Mouse (Mus musculus) stomach, embryonic 14.5 days (tissue): ENCODE results near the gene Syt2. TPM values are rescaled to one million over a fixed set of nuclear protein-coding genes. Genes with fewer than 3 reads are reported as not detected.

Experiments
- ATAC-seq: fragments of 200-750 bp; cut with Nextera tagmentation; 2 replicates; pipeline ENCODE4 v1.8.0; 2017; ENCODE audit warnings: low read depth, moderate TSS enrichment; ENCODE audit not compliant: insufficient number of reproducible peaks, insufficient read depth, low FRiP score
- H3K27ac ChIP-seq: fragments of 300-500 bp; sonication (generic); 2 replicates; pipeline ENCODE4 v1.5.1; 2014; ENCODE audit warnings: mild to moderate bottlenecking, low read length, moderate library complexity, mixed read lengths
- H3K27me3 ChIP-seq: fragments of 300-500 bp; sonication (generic); 2 replicates; pipeline ENCODE4 v1.6.1; 2014; ENCODE audit warnings: low read length, control low read depth, mixed read lengths; ENCODE audit not compliant: control insufficient read depth, insufficient read depth
- H3K36me3 ChIP-seq: fragments of 300-500 bp; sonication (generic); 2 replicates; pipeline ENCODE4 v1.6.1; 2014; ENCODE audit warnings: mild to moderate bottlenecking, control low read depth, low read length, moderate library complexity, mixed read lengths; ENCODE audit not compliant: control insufficient read depth, insufficient read depth
- H3K4me1 ChIP-seq: fragments of 300-500 bp; sonication (generic); 2 replicates; pipeline ENCODE4 v1.6.1; 2014; ENCODE audit warnings: low read length, control low read depth, mixed read lengths; ENCODE audit not compliant: control insufficient read depth, insufficient read depth
- H3K4me2 ChIP-seq: fragments of 300-500 bp; sonication (generic); replicated peaks from 2 replicates; pipeline ENCODE4 v1.6.1; 2014; ENCODE audit warnings: low read depth, low read length, control low read depth
- H3K4me3 ChIP-seq: fragments of 300-500 bp; sonication (generic); 2 replicates; pipeline ENCODE4 v1.5.1; 2014; ENCODE audit warnings: low read depth, low read length, control low read depth
- H3K9ac ChIP-seq: fragments of 300-500 bp; sonication (generic); replicated peaks from 2 replicates; pipeline ENCODE4 v1.6.1; 2014; ENCODE audit warnings: low read depth, mild to moderate bottlenecking, control low read depth, low read length, moderate library complexity, mixed read lengths
- H3K9me3 ChIP-seq: fragments of 300-500 bp; sonication (generic); 2 replicates; pipeline ENCODE4 v1.6.1; 2016; ENCODE audit warnings: low read depth, low read length, control low read depth; ENCODE audit not compliant: control insufficient read depth
- WGBS: fragments of 180-500 bp; shearing (Covaris S2); extraction: QIAGEN DNeasy Blood & Tissue Kit; methylation state at CpG from one replicate; pipeline ENCODE4 v1.1.7; 2014; 5-methylcytosine and 5-hydroxymethylcytosine counted together
- polyA plus RNA-seq: library from polyadenylated mRNA; unstranded; fragments of >200 nt; fragmentation: Nextera tagmentation; extraction: Ambion mirVana; gene quantifications from 2 replicates; pipeline ENCODE4 v1.2.1, GENCODE M21; 2014

Syt2 gene
- 3.4 and 3.8 TPM in 2 replicates for polyA plus RNA-seq

GRCm38 (mm10) chr1:134646261-134646962, at the start of gene Syt2:
Syt2 (plus strand) TSS chr1:134646677.
- Histone ChIP-seq H3K9me3 (no peaks in the 10 kb centered on the region), H3K9ac (peak within 1 kb of the TSS; percentile 41), H3K4me1 (peaks cover 14% of the 10 kb centered on the region), H3K36me3 (no peaks in the 10 kb centered on the region), H3K4me3 (peak within 1 kb of the TSS; percentile 52), H3K27ac (no peak within 1 kb of the TSS), H3K27me3 (peaks cover 24% of the 10 kb centered on the region), H3K4me2 (peak within 1 kb of the TSS; percentile 85)
- peak; percentile 43; the same call in 1 of the 2 replicates for ATAC-seq
- under 1% methylated on average over 50 of the region's 63 CpGs for WGBS

GRCm38 (mm10) chr1:134597339-134598054, 49.0 kb upstream of the Syt2 start:
- WGBS, result 85% methylated on average over 9 of the region's 9 CpGs
- peaks cover 74% of the 10 kb centered on the region for H3K36me3 ChIP-seq

GRCm38 (mm10) chr1:134604086-134604485, 42.4 kb upstream of the Syt2 start:
- no peaks in the 10 kb centered on the region for H3K9me3 ChIP-seq
- H3K4me1 ChIP-seq, result peaks cover 4% of the 10 kb centered on the region; the same call in 1 of the 2 replicates
- 94% methylated on average over 2 of the region's 2 CpGs for WGBS
- no peak overlapping the region for H3K9ac ChIP-seq
- no peak overlapping the region for H3K4me3 ChIP-seq
- no peak overlapping the region for H3K4me2 ChIP-seq
- ATAC-seq, result no peak
- no peaks in the 10 kb centered on the region for H3K27me3 ChIP-seq
- no peak overlapping the region for H3K27ac ChIP-seq
- H3K36me3 ChIP-seq, result peaks cover 71% of the 10 kb centered on the region

More at GRCm38 (mm10) chr1:134597339-134598054, 49.0 kb upstream of the Syt2 start:
- Histone ChIP-seq H3K9ac (no peak overlapping the region), H3K4me1 (no peaks in the 10 kb centered on the region), H3K27me3 (no peaks in the 10 kb centered on the region), H3K4me2 (no peak overlapping the region), H3K4me3 (no peak overlapping the region), H3K9me3 (no peaks in the 10 kb centered on the region), H3K27ac (no peak overlapping the region)
- ATAC-seq, result no peak

GRCm38 (mm10) chr1:134605670-134606069, 40.8 kb upstream of the Syt2 start:
- WGBS, result 49% methylated on average over 8 of the region's 8 CpGs
- Histone ChIP-seq H3K27me3 (no peaks in the 10 kb centered on the region), H3K9ac (no peak overlapping the region), H3K4me3 (no peak overlapping the region), H3K27ac (no peak overlapping the region; the same call in 1 of the 2 replicates), H3K9me3 (no peaks in the 10 kb centered on the region), H3K36me3 (peaks cover 66% of the 10 kb centered on the region), H3K4me2 (no peak overlapping the region), H3K4me1 (peaks cover 4% of the 10 kb centered on the region; the same call in 1 of the 2 replicates)
- no peak for ATAC-seq

GRCm38 (mm10) chr1:134606381-134606780, 40.1 kb upstream of the Syt2 start:
- no peak for ATAC-seq
- 83% methylated on average over 2 of the region's 2 CpGs for WGBS
- peaks cover 66% of the 10 kb centered on the region for H3K36me3 ChIP-seq

GRCm38 (mm10) chr1:134607279-134607678, 39.2 kb upstream of the Syt2 start:
- Histone ChIP-seq H3K4me3 (no peak overlapping the region), H3K9ac (no peak overlapping the region), H3K9me3 (no peaks in the 10 kb centered on the region), H3K27me3 (no peaks in the 10 kb centered on the region), H3K4me2 (no peak overlapping the region), H3K4me1 (peaks cover 4% of the 10 kb centered on the region; the same call in 1 of the 2 replicates), H3K27ac (no peak overlapping the region), H3K36me3 (peaks cover 64% of the 10 kb centered on the region)
- no peak for ATAC-seq
- WGBS, result 84% methylated on average over 1 of the region's 1 CpGs

More at GRCm38 (mm10) chr1:134606381-134606780, 40.1 kb upstream of the Syt2 start:
- no peak overlapping the region for H3K9ac ChIP-seq
- H3K4me3 ChIP-seq, result no peak overlapping the region
- peaks cover 4% of the 10 kb centered on the region; the same call in 1 of the 2 replicates for H3K4me1 ChIP-seq
- H3K27me3 ChIP-seq, result no peaks in the 10 kb centered on the region
- no peaks in the 10 kb centered on the region for H3K9me3 ChIP-seq
- no peak overlapping the region for H3K27ac ChIP-seq
- H3K4me2 ChIP-seq, result no peak overlapping the region

GRCm38 (mm10) chr1:134609172-134609571, 37.3 kb upstream of the Syt2 start:
- Histone ChIP-seq H3K9me3 (no peaks in the 10 kb centered on the region), H3K36me3 (peaks cover 71% of the 10 kb centered on the region), H3K9ac (no peak overlapping the region), H3K4me3 (no peak overlapping the region), H3K4me1 (peaks cover 4% of the 10 kb centered on the region; the same call in 1 of the 2 replicates), H3K27ac (peak overlapping the region; percentile 52), H3K27me3 (no peaks in the 10 kb centered on the region), H3K4me2 (no peak overlapping the region)
- no peak for ATAC-seq
- 42% methylated on average over 4 of the region's 4 CpGs for WGBS

GRCm38 (mm10) chr1:134614554-134614953, 31.9 kb upstream of the Syt2 start:
- Histone ChIP-seq H3K4me2 (no peak overlapping the region), H3K4me3 (no peak overlapping the region), H3K4me1 (no peaks in the 10 kb centered on the region), H3K9me3 (no peaks in the 10 kb centered on the region), H3K9ac (no peak overlapping the region), H3K27ac (no peak overlapping the region), H3K27me3 (no peaks in the 10 kb centered on the region), H3K36me3 (peaks cover 80% of the 10 kb centered on the region)
- no peak for ATAC-seq
- 92% methylated on average over 5 of the region's 5 CpGs for WGBS
